Mouse (Mus musculus): ENCODE measurements at regions not wholly inside any gene's neighbourhood (a gene's known extent, or its start where the extent isn't known, plus 50 kb on each side); places are given as distances from the start of the nearest gene placed in this dataset.

GRCm38 (mm10) chr13:116243272-116243784 lies 66.2 kb downstream of the Isl1 start:
- H3K9me3 ChIP-seq = no peaks in the 10 kb centered on the region
- H3K27ac ChIP-seq = no peak overlapping the region
- no peak for ATAC-seq (ENCODE audit: insufficient number of reproducible peaks, insufficient read depth, low FRiP score, low TSS enrichment, low read depth)
- no peaks in the 10 kb centered on the region for H3K27me3 ChIP-seq
- H3K4me3 ChIP-seq = no peak overlapping the region
- no peaks in the 10 kb centered on the region for H3K36me3 ChIP-seq
- no peak overlapping the region for H3K9ac ChIP-seq
- H3K4me2 ChIP-seq = no peak overlapping the region
- H3K4me1 ChIP-seq = no peaks in the 10 kb centered on the region
- 89% methylated on average over 11 of the region's 11 CpGs for WGBS

DNA sequence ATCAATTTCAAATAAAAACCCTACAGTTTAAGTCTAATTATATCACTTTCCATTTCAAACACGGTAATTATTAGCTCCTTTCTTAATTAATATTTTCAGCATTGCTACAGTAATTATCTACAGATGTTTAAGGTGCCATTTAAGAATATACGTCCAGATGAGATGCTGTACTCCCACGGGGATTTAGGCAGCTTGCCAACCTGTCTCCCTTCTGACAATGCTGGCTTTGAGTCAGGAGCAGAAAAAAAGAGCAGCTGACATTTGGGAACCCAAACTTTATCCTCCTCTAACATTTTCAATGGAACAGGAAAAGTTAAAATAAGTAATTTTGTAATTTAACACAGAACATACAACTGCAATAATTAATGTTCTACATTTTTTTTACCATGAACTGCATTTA lies 94.4 kb downstream of the Isl1 start:
- WGBS = 18% methylated on average over 3 of the region's 3 CpGs
- H3K4me1 ChIP-seq = 0 out of 2 replicates have a peak, but pooled peaks cover 3% of the 10 kb centered on the region
- H3K27me3 ChIP-seq = no peaks in the 10 kb centered on the region
- no peaks in the 10 kb centered on the region for H3K36me3 ChIP-seq
- no peak overlapping the region for H3K4me3 ChIP-seq
- H3K9me3 ChIP-seq = no peaks in the 10 kb centered on the region
- H3K27ac ChIP-seq = no peak overlapping the region
- ATAC-seq (ENCODE audit: insufficient number of reproducible peaks, insufficient read depth, low FRiP score, low TSS enrichment, low read depth) = no peak
- no peak overlapping the region for H3K9ac ChIP-seq
- H3K4me2 ChIP-seq = no peak overlapping the region

GRCm38 (mm10) chr13:116213843-116214829 lies 95.4 kb downstream of the Isl1 start:
- no peaks in the 10 kb centered on the region for H3K27me3 ChIP-seq
- H3K4me2 ChIP-seq = no peak overlapping the region
- no peak overlapping the region for H3K27ac ChIP-seq
- WGBS = 52% methylated on average over 6 of the region's 6 CpGs
- no peak overlapping the region for H3K9ac ChIP-seq
- no peaks in the 10 kb centered on the region for H3K36me3 ChIP-seq
- 0 out of 2 replicates have a peak, but pooled peaks cover 3% of the 10 kb centered on the region for H3K4me1 ChIP-seq
- ATAC-seq (ENCODE audit: insufficient number of reproducible peaks, insufficient read depth, low FRiP score, low TSS enrichment, low read depth) = no peak
- no peaks in the 10 kb centered on the region for H3K9me3 ChIP-seq
- H3K4me3 ChIP-seq = no peak overlapping the region

GRCm38 (mm10) chr13:116201177-116201920 lies 108.1 kb downstream of the Isl1 start:
- 2% methylated on average over 11 of the region's 11 CpGs for whole genome bisulfite sequencing
- peak overlapping the region; percentile 56 for H3K4me2 ChIP-seq
- H3K4me3 ChIP-seq = peak overlapping the region; percentile 33
- no peaks in the 10 kb centered on the region for H3K36me3 ChIP-seq
- H3K4me1 ChIP-seq = no peaks in the 10 kb centered on the region
- peak overlapping the region; percentile 64 for H3K9ac ChIP-seq
- ATAC-seq (ENCODE audit: insufficient number of reproducible peaks, insufficient read depth, low FRiP score, low TSS enrichment, low read depth) = peak; percentile 74; the same call in 1 of the 2 replicates
- no peaks in the 10 kb centered on the region for H3K27me3 ChIP-seq
- H3K9me3 ChIP-seq = no peaks in the 10 kb centered on the region
- peak overlapping the region; percentile 78 for H3K27ac ChIP-seq

DNA sequence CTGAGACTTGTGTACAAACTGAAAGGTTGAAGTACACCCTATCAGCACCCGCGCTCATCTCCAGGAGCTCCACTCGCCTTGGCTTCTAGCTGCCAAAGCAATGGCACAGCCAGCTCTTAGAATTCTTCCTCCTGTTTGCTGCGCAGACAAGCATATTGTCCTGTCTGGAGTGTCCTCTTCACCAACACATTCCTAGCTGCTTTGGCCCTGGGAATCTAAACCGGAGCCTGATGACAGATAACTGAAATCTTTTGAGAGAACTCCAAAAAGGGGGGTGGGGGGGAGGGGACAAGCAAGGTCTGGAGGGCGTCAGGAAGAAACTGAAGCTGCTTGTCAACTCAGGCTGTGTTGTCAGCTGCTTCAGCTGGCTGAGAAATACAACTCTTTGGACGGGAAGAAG lies 122.4 kb downstream of the Isl1 start:
- ATAC-seq (ENCODE audit: insufficient number of reproducible peaks, insufficient read depth, low FRiP score, low TSS enrichment, low read depth) = no peak
- Histone ChIP-seq H3K9ac (no peak overlapping the region), H3K4me2 (no peak overlapping the region), H3K4me1 (no peaks in the 10 kb centered on the region), H3K27me3 (no peaks in the 10 kb centered on the region), H3K4me3 (no peak overlapping the region), H3K36me3 (no peaks in the 10 kb centered on the region), H3K9me3 (no peaks in the 10 kb centered on the region), H3K27ac (no peak overlapping the region)
- WGBS = 58% methylated on average over 7 of the region's 7 CpGs

DNA sequence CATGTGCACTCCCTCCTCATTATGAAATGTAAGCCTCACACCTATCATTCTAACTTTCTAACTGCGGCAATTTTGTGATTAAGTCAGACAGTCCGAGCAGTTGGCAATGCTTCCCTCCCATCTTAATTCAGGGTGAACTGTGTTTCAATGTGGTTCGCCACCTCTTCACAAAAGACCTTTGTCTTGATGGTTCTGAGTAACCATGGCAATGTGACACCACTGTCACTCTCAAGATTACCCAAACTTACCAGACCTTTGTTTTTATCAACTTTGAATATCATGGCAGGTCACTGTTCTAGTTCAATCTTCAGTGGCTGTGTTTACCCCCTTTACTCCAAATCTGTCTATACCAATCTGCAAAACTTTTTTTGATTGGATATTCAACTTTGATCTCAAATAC lies 131.7 kb downstream of the Isl1 start:
- 35% methylated on average over 3 of the region's 3 CpGs for WGBS
- Histone ChIP-seq H3K27me3 (no peaks in the 10 kb centered on the region), H3K4me3 (no peak overlapping the region), H3K27ac (no peak overlapping the region), H3K4me1 (no peaks in the 10 kb centered on the region), H3K9me3 (no peaks in the 10 kb centered on the region), H3K4me2 (no peak overlapping the region), H3K9ac (no peak overlapping the region), H3K36me3 (no peaks in the 10 kb centered on the region)
- ATAC-seq (ENCODE audit: insufficient number of reproducible peaks, insufficient read depth, low FRiP score, low TSS enrichment, low read depth) = no peak

GRCm38 (mm10) chr13:116174976-116175375 lies 134.5 kb downstream of the Isl1 start:
- Histone ChIP-seq H3K27me3 (no peaks in the 10 kb centered on the region), H3K9me3 (no peaks in the 10 kb centered on the region), H3K9ac (no peak overlapping the region), H3K4me2 (no peak overlapping the region), H3K4me3 (no peak overlapping the region), H3K4me1 (no peaks in the 10 kb centered on the region), H3K27ac (no peak overlapping the region), H3K36me3 (no peaks in the 10 kb centered on the region)
- no peak for ATAC-seq (ENCODE audit: insufficient number of reproducible peaks, insufficient read depth, low FRiP score, low TSS enrichment, low read depth)
- 7% methylated on average over 3 of the region's 3 CpGs for WGBS

GRCm38 (mm10) chr13:116173866-116174265 lies 135.6 kb downstream of the Isl1 start:
- H3K27ac ChIP-seq = no peak overlapping the region
- no peak overlapping the region for H3K4me2 ChIP-seq
- WGBS = 55% methylated on average over 2 of the region's 2 CpGs
- no peak overlapping the region for H3K9ac ChIP-seq
- H3K9me3 ChIP-seq = no peaks in the 10 kb centered on the region
- H3K27me3 ChIP-seq = no peaks in the 10 kb centered on the region
- no peaks in the 10 kb centered on the region for H3K36me3 ChIP-seq
- no peak for ATAC-seq (ENCODE audit: insufficient number of reproducible peaks, insufficient read depth, low FRiP score, low TSS enrichment, low read depth)
- no peak overlapping the region for H3K4me3 ChIP-seq
- no peaks in the 10 kb centered on the region for H3K4me1 ChIP-seq

DNA sequence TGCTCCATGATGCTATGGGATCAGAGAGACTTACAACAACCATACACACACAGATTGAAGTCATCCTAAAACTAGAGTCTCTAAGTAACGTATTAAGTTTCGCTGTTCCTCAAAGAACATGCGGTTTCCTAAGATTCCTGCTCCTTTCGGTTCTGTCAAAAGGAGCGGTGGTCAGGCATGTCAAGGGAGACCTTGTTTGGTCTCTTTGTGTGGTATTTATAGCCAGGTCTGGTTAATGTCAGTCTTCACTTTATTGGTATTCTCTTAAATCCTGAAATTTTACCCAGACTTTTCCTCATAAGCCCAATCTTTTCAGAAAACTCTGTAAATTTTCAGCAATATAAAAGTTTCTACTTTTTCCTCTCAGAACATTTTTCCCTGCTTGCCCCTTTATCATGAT lies 166.5 kb downstream of the Isl1 start:
- Histone ChIP-seq H3K4me2 (no peak overlapping the region), H3K9me3 (no peaks in the 10 kb centered on the region), H3K9ac (no peak overlapping the region), H3K27me3 (no peaks in the 10 kb centered on the region), H3K27ac (no peak overlapping the region), H3K36me3 (no peaks in the 10 kb centered on the region), H3K4me1 (no peaks in the 10 kb centered on the region), H3K4me3 (no peak overlapping the region)
- 49% methylated on average over 5 of the region's 5 CpGs for WGBS
- no peak for ATAC-seq (ENCODE audit: insufficient number of reproducible peaks, insufficient read depth, low FRiP score, low TSS enrichment, low read depth)

GRCm38 (mm10) chr13:116118664-116119063 lies 190.8 kb downstream of the Isl1 start:
- ATAC-seq (ENCODE audit: insufficient number of reproducible peaks, insufficient read depth, low FRiP score, low TSS enrichment, low read depth) = no peak
- H3K27ac ChIP-seq = no peak overlapping the region

GRCm38 (mm10) chr13:116111032-116111808 lies 198.3 kb downstream of the Isl1 start:
- Histone ChIP-seq H3K27me3 (no peaks in the 10 kb centered on the region), H3K9me3 (no peaks in the 10 kb centered on the region), H3K36me3 (no peaks in the 10 kb centered on the region), H3K4me1 (no peaks in the 10 kb centered on the region), H3K27ac (no peak overlapping the region), H3K4me2 (no peak overlapping the region), H3K9ac (no peak overlapping the region), H3K4me3 (no peak overlapping the region)
- no peak for ATAC-seq (ENCODE audit: insufficient number of reproducible peaks, insufficient read depth, low FRiP score, low TSS enrichment, low read depth)
- WGBS = 81% methylated on average over 7 of the region's 7 CpGs

More at GRCm38 (mm10) chr13:116118664-116119063, 190.8 kb downstream of the Isl1 start:
- Histone ChIP-seq H3K4me3 (no peak overlapping the region), H3K36me3 (no peaks in the 10 kb centered on the region), H3K9me3 (no peaks in the 10 kb centered on the region), H3K4me1 (no peaks in the 10 kb centered on the region), H3K4me2 (no peak overlapping the region), H3K9ac (no peak overlapping the region), H3K27me3 (no peaks in the 10 kb centered on the region)
- WGBS = 95% methylated on average over 1 of the region's 1 CpGs

Measured in embryonic facial prominence, embryonic 13.5 days (tissue).